Mouse (Mus musculus) cerebellum, adult 11 months (tissue): Measurements from ENCODE around the gene Mrpl42.
A peak's percentile ranks its signal among the peaks of the same experiment; 100 is the strongest.

Experiments used
- DNase-seq: peaks from one replicate; pipeline ENCODE4 v3.0.0; 2022

The Mrpl42 gene

GRCm38 (mm10) chr10:95514656-95515292 is 13.0 kb upstream of the Mrpl42 start, which contains the start of gene Ube2n:
Ube2n (plus strand) TSS chr10:95515145.
- DNase-seq: peak; percentile 98

DNA sequence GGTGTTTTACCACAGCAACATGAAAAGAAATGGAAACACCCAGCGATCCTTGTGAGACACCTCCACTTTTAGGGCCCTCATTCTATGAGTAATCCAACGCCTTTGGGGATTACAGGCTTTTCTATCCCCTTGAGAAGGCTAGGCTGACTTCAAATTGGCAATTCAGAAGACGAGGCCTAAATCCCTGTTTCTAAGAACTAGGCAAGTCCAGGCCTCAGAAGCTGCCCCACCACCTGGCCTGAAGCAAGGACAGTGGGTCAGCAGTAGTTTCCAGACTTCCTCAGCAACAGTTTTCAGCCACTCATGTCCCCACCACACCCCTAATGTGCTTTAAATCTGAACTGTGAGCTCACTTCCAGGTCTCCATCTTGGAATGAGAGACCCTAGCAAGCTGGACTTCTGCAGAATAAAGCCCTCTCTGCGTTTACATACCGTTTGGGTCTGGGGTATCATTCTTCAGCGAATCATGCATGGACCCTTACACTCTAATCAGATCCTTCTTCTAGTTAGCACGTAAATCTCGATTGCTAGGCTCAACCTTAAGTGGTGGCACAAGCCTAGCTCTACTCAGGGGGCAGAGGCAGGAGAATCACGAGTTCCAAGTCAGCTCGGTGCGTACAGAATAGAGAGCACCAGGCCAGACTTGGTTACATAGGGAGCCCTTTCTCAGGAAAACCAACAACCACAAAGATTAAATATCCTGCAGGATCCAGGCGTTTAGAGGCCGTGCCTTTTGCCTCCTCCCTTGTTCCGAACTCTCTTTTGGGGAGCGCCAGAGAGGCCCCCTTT is 12.2 kb upstream of the Mrpl42 start:
- no peak for DNase-seq

DNA sequence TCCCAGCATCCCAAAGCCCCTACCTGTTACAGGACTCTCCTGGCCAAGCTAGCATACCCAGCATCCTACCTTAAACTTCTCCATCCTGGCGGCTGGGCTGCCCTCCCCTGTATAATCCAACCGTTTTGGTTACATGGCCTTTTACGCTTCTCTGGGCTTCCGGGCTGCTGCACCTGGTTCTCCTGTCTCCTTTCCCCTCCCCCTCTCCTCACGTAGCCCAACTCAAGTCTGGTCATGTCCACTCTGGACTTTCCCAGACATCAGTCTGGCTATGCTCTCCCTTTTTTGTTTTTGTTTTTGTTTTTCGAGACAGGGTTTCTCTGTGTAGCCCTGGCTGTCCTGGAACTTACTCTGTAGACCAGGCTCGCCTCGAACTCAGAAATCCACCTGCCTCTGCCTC is 10.9 kb upstream of the Mrpl42 start:
- DNase-seq: no peak

GRCm38 (mm10) chr10:95509263-95509662 is 7.5 kb upstream of the Mrpl42 start:
- no peak for DNase-seq

- DNase-seq: no peak
Measured at GRCm38 (mm10) chr10:95508793-95509192, 7.1 kb upstream of the Mrpl42 start.

DNA sequence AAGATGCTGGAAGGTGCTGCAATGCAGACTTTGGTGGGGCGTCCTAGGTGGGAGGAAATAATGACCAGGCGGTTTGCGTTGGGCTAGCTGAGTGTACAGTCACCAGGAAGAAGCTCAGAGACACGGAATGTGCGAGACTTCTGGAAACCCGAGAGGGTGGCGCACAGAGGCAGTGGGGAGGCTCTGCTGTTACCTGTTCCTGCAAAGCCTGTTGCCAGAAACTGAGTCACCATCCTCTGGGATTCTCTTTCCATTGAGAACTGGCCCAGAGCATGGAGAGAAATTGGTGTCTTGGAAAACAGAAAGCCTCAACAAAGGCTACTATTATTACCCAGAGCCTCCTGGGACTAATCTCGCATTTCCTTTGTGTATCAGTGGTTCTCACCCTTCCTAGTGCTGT is 6.4 kb upstream of the Mrpl42 start:
- DNase-seq: no peak

DNA sequence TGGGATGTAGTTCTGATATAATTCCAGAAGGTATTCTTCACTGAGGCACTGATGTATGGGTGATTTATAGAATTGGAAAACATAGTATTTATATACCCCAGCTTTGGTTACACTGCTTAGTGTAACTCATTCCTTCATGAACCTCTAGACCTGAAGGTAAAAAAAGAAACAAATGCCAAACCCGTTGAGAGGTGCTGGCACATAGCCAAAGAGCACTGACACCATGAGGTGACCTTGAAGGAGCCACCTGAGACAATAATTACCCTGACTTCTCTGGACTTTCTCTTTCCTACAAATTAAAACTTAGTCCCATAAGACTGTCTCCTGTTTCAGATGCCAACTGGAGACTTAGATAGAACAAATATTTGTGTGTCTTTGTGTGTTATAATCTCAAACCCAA is 2.6 kb upstream of the Mrpl42 start:
- no peak for DNase-seq

GRCm38 (mm10) chr10:95503443-95504235 is 1.9 kb upstream of the Mrpl42 start:
- no peak for DNase-seq

DNA sequence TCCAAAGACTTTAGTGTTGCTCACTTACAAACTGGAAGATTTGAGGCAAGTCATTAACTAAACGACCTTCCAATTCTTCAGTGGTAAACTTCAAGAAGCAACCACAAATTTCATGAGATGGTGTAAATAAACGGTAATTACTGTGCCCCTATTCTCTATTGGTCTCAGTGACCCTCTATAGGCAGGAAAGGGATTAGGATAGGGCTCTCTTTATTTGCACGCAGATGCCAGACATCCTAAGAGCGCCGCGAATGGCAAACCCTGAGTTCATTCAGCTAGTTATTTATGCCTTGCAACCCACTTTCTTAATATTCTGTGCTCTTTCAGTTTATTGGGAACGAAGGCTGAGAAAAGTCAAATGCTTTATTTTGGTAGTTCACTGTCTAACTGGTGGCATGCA is 707 bp downstream of the Mrpl42 start:
- no peak for DNase-seq

DNA sequence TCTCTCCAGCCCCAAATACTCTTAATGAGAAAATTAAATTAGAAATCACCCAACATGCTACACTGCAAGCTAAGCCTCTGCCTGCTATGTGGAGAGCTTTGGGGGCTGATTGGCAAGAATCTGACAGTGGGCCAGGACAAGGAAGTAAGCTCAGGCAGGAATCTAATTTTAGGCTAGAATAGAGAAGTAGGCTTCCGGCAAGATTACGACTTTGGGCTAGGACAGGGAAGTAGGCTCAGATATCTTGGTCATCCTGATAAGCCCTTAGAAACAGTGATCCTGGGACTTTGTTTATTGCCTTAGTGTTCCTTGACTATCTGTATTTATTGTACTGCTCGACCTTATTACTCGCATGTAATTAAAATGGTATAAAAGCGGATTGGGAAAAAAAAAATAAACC is 7.5 kb downstream of the Mrpl42 start:
- DNase-seq: no peak

DNA sequence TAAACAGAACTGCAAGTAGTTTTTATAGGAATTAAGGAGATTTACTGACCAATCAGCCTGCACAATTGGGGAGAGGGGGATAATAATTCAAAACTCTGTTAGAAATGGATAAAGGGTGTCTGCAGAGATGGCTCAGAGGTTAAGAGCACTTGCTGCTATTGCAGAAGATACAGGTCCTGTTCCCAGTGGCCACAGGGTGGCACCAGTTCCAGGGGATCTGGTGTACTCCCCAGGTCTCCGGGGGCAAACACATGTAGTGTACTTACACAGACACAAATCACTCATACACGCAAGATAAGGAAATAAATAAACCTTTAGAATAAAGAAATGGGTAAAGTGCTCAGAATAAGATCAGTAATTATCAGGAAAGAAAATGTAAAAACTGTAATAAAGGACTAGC is 12.1 kb downstream of the Mrpl42 start:
- DNase-seq: no peak

- DNase-seq: no peak
Measured at GRCm38 (mm10) chr10:95477516-95477915, 24.2 kb downstream of the Mrpl42 start.

GRCm38 (mm10) chr10:95475923-95476322 is 25.8 kb downstream of the Mrpl42 start:
- peak; percentile 64 for DNase-seq

DNA sequence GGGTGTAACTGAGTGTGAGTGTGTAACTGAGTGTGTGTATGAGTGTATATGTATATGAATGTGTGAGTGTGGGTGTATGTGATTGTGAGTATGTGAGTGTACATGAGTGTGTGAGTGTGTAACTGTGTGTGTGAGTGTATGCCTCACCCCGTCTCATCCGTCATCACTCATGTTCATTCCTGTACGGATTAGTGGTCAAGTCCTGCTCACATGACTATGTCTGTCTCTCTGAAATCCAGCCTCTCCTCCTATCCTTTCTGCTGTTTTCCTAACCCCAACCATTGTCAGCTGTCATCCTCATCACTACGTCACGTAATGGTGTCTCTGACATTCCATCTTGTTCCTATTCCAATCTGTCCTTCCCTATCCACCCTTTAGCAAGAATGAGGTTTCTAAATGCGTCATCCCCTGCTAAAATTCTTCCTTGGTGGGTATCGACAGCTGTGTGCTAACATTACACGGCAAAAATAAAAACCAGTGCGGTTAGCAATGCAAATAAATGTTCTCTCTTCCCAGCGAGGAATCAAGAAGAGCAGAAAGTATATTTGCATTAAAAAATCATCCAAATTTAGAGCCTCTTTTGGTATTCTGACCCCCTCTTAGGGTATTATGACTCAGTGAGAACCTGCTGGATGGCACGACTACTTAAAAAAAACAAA is 29.7 kb downstream of the Mrpl42 start:
- DNase-seq: no peak

DNA sequence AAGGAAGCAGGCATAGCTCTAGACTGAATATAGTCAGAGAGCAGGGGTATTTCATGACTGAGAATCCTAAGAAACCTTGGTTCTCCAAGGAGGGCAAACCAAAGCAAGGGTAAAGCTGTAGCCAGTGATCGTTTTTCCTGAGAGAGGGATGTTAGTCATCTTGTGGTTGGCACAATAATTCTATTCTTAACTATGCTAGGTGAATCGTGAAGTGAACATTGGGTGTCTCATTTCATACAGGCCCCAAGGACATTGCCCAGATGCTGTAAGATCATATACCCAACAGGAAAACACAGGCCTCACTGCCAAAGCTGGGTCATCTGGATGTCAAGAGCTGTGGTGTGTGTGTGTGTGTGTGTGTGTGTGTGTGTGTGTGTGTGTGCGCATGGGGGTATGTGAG is 30.6 kb downstream of the Mrpl42 start:
- DNase-seq: no peak

- no peak for DNase-seq
Measured at GRCm38 (mm10) chr10:95468894-95469293, 32.8 kb downstream of the Mrpl42 start.

GRCm38 (mm10) chr10:95465485-95465896 is 36.2 kb downstream of the Mrpl42 start:
- DNase-seq: no peak

GRCm38 (mm10) chr10:95464527-95464926 is 37.2 kb downstream of the Mrpl42 start:
- no peak for DNase-seq

- no peak for DNase-seq
Measured at GRCm38 (mm10) chr10:95462231-95462630, 39.5 kb downstream of the Mrpl42 start.

DNA sequence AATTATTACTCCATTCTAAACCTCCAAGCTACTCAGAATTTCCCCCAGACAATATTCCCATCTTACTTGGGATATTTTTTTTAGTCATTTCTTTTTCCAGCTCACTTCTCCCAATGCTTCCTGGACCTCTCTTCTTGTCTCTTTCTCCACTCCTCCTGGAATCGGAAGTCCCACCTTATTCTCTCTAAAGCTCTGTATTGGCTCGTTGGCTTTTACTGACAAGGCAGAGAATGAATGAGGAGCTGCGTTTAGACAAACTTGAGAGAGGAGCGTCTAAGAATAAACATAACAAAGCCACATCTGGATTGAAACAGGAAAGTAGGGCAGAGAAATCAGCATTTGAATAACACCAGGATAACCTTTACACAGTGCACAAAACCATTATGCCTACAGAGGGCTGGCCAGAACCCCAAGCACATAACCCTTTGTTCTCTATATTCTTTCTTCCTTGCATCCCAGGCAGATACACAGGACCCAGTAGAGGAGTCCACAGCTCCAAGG is 40.6 kb downstream of the Mrpl42 start:
- DNase-seq: no peak

GRCm38 (mm10) chr10:95458050-95458806 is 43.5 kb downstream of the Mrpl42 start:
- DNase-seq: no peak

GRCm38 (mm10) chr10:95457367-95458049 is 44.2 kb downstream of the Mrpl42 start:
- no peak for DNase-seq
